ENCODE assay signal across 8 mouse cellular contexts in the genomic region with DNA sequence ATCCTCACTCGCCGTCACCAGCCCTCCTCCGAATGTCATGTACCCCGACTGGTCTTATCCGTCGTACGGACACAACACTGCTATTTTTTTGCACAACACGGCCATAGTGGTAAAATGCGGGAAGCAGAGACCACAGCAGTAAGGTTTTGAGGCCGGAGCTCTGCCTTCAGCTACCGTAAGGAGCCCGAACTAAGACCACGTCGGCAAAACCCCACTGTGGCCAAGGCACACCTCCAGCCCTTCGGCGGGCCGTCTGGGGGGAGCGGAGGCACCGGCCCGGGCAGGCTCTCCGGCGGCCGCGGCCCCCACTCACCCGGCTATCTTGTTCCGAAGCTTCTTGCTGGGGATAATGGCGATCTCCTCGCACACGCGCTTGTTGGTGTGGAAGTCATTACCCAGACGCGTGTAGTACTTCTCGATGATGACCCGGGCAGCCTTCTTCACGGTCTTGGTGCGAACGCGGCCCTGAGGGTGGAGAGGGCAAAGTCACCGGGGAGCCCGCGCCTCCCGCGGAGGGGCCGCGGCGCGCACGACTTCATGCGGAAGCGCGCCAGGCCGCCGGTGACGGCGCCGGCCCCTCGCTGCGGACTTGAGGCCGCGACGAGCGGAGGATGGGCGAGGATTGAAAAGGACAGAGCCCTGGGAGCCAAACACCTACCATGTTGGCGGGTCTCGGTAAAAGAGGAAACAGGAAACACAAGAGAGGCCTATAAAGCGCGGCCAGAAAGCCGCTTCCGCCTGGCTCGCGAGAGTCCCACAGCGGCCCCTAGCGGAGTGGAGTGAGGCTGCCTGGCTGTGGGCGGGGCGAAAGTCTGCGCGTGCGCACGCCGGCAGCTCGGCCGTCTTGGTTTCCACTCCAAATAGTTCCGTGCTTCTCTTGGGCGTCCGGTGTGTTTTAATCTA. TPM values are rescaled to one million over a fixed set of nuclear protein-coding genes. Genes with fewer than 3 reads are reported as not detected.
DNase-seq lines count a peak whose midpoint lies in the region; ATAC-seq and TF ChIP-seq lines count a peak whose summit lies in the region.

A gene (minus strand): TSS at position 711 of the 903 bp plus-strand sequence.

- peaks cover 0 to 3% of the 10 kb centered on the region in 2 experiments; a peak in 1 of 4 replicates for H3K4me1 ChIP-seq in ES-E14 (ENCODE audit: control insufficient read depth in 2 of 2, insufficient read depth in 2 of 2, low read length in 2 of 2, poor library complexity in 1 of 2)
- H3K4me1 ChIP-seq in forebrain, embryonic 16.5 days (replicated peaks; ENCODE audit: control insufficient read depth, insufficient read depth, low read length) = peaks cover 21% of the 10 kb centered on the region
- H3K4me1 ChIP-seq in lung, embryonic 14.5 days (ENCODE audit: insufficient read depth) = peaks cover 12% of the 10 kb centered on the region; the same call in 1 of the 2 replicates
- H3K4me1 ChIP-seq in olfactory bulb, adult 2 months (ENCODE audit: control insufficient read depth, insufficient read depth, low read length) = peaks cover 16% of the 10 kb centered on the region
- H3K4me1 ChIP-seq in thymus, adult 2 months (replicated peaks; ENCODE audit: control insufficient read depth, insufficient read depth, low read length) = peaks cover 19% of the 10 kb centered on the region

- TF ChIP-seq POLR2A in olfactory bulb, adult 2 months (IDR thresholded peaks at IDR 0.05; ENCODE audit: insufficient read depth, low read depth, low read length) = peak; percentile 79
- TF ChIP-seq POLR2A in thymus, adult 2 months (IDR thresholded peaks at IDR 0.05; ENCODE audit: control insufficient read depth, extremely low read depth, insufficient read depth, low read length, poor library complexity) = peak; percentile 67; the same call in 1 of the 2 replicates

- H3K9me3 ChIP-seq in ES-E14 (ENCODE audit: control insufficient read depth, insufficient read depth, low read depth, low read length) = no peaks in the 10 kb centered on the region
- H3K9me3 ChIP-seq in forebrain, embryonic 16.5 days (ENCODE audit: control insufficient read depth, low read length) = no peaks in the 10 kb centered on the region
- H3K9me3 ChIP-seq in lung, embryonic 14.5 days (ENCODE audit: low read depth, low read length) = no peaks in the 10 kb centered on the region

- under 1% methylated on average over 84 of the region's 85 CpGs for WGBS in forebrain, embryonic 16.5 days
- under 1% methylated on average over 85 of the region's 85 CpGs for WGBS in lung, embryonic 14.5 days
- under 1% methylated on average over 85 of the region's 85 CpGs for WGBS in olfactory bulb, adult 2 months
- WGBS in thymus, adult 2 months = under 1% methylated on average over 85 of the region's 85 CpGs

- H3K27me3 ChIP-seq in forebrain, embryonic 16.5 days (replicated peaks; ENCODE audit: control insufficient read depth, insufficient read depth, low read length) = no peaks in the 10 kb centered on the region
- no peaks in the 10 kb centered on the region for H3K27me3 ChIP-seq in lung, embryonic 14.5 days (ENCODE audit: insufficient read depth, low read length)
- no peaks in the 10 kb centered on the region for H3K27me3 ChIP-seq in thymus, adult 2 months (ENCODE audit: control insufficient read depth, insufficient read depth, low read length)

- peak; percentile 94 for ATAC-seq in forebrain, embryonic 16.5 days
- ATAC-seq in lung, embryonic 14.5 days (ENCODE audit: insufficient read depth) = peak; percentile 89

- DNase-seq in ES-E14 (ENCODE audit: low read depth, low spot score) = peak; percentile 83
- peak; percentile 94 for DNase-seq in cerebellum, adult 11-12 months
- peak; percentile 100 for DNase-seq in heart, postnatal 36 days
- DNase-seq in layer of hippocampus, adult 2 months (ENCODE audit: low spot score in 2 of 2) = peak; percentile 94 to 99
- peak; percentile 97 for DNase-seq in lung, embryonic 14.5 days
- peak; percentile 97 for DNase-seq in thymus, adult 2 months

- H3K36me3 ChIP-seq in ES-E14 (ENCODE audit: control insufficient read depth, insufficient read depth, low read length, poor library complexity, severe bottlenecking) = peaks cover 37% of the 10 kb centered on the region
- peaks cover 21% of the 10 kb centered on the region for H3K36me3 ChIP-seq in forebrain, embryonic 16.5 days (ENCODE audit: control insufficient read depth, insufficient read depth)
- H3K36me3 ChIP-seq in lung, embryonic 14.5 days (ENCODE audit: insufficient read depth) = peaks cover 42% of the 10 kb centered on the region
- H3K36me3 ChIP-seq in thymus, adult 2 months (ENCODE audit: control insufficient read depth, insufficient read depth, low read length) = peaks cover 18% of the 10 kb centered on the region

- H3K9ac ChIP-seq in ES-E14 (ENCODE audit: insufficient read depth, low read depth, low read length, poor library complexity, severe bottlenecking) = peak within 1 kb of the TSS; percentile 100
- peak within 1 kb of the TSS; percentile 94 for H3K9ac ChIP-seq in forebrain, embryonic 16.5 days (replicated peaks; ENCODE audit: low read depth, low read length)
- H3K9ac ChIP-seq in lung, embryonic 14.5 days = peak within 1 kb of the TSS; percentile 99

- peak within 1 kb of the TSS; percentile 90 to 97 for H3K4me3 ChIP-seq in ES-E14 (ENCODE audit: insufficient read depth in 1 of 2, low read depth in 1 of 2, low read length in 2 of 2, poor library complexity in 1 of 2, severe bottlenecking in 1 of 2)
- H3K4me3 ChIP-seq in forebrain, embryonic 16.5 days (replicated peaks; ENCODE audit: low read length) = peak within 1 kb of the TSS; percentile 97
- H3K4me3 ChIP-seq in layer of hippocampus, adult 2 months = peak within 1 kb of the TSS; percentile 77
- H3K4me3 ChIP-seq in lung, embryonic 14.5 days (ENCODE audit: low read depth, low read length) = peak within 1 kb of the TSS; percentile 96
- peak within 1 kb of the TSS; percentile 78 for H3K4me3 ChIP-seq in olfactory bulb, adult 2 months (ENCODE audit: insufficient read depth, low read depth, low read length)
- H3K4me3 ChIP-seq in thymus, adult 2 months (ENCODE audit: control insufficient read depth, insufficient read depth, low read length) = peak within 1 kb of the TSS; percentile 96

- intact Hi-C loops in heart, postnatal 36 days (cut with DNase I) = loop anchor here (2.0 to 5.0 kb wide), 4 partner anchors 136 to 482 kb away; a partner anchor contains a TSS

- H3K27ac ChIP-seq in ES-E14 (ENCODE audit: insufficient read depth, low read depth, low read length, poor library complexity, severe bottlenecking) = peak within 1 kb of the TSS; percentile 85
- H3K27ac ChIP-seq in forebrain, embryonic 16.5 days (ENCODE audit: low read length) = peak within 1 kb of the TSS; percentile 78
- peak within 1 kb of the TSS; percentile 89 for H3K27ac ChIP-seq in layer of hippocampus, adult 2 months
- peak within 1 kb of the TSS; percentile 93 for H3K27ac ChIP-seq in lung, embryonic 14.5 days (ENCODE audit: low read depth)
- peak within 1 kb of the TSS; percentile 63 for H3K27ac ChIP-seq in olfactory bulb, adult 2 months (ENCODE audit: insufficient read depth, low read depth, low read length)
- H3K27ac ChIP-seq in thymus, adult 2 months (ENCODE audit: control insufficient read depth, insufficient read depth, low read length) = peak within 1 kb of the TSS; percentile 47; the same call in 1 of the 2 replicates

- TF ChIP-seq CTCF in layer of hippocampus, adult 2 months (conservative IDR thresholded peaks at IDR 0.05) = peak; percentile 100
- TF ChIP-seq CTCF in lung, embryonic 14.5 days (IDR thresholded peaks at IDR 0.05; ENCODE audit: low read depth) = peak; percentile 93
- peak; percentile 88 for TF ChIP-seq CTCF in olfactory bulb, adult 2 months (IDR thresholded peaks at IDR 0.05; ENCODE audit: insufficient read depth, low read depth, low read length)
- TF ChIP-seq CTCF in thymus, adult 2 months (IDR thresholded peaks at IDR 0.05; ENCODE audit: borderline replicate concordance, control insufficient read depth, extremely low read depth, insufficient read depth, low read length, poor library complexity) = peak; percentile 93

- H3K4me2 ChIP-seq in forebrain, embryonic 16.5 days (ENCODE audit: low read length) = peak within 1 kb of the TSS; percentile 70
- peak within 1 kb of the TSS; percentile 99 for H3K4me2 ChIP-seq in lung, embryonic 14.5 days

- in situ Hi-C loops in ES-E14 (cut with MboI; ENCODE audit: low sequenced_read_pairs in 2 of 2, unreplicated experiment in 2 of 2) = loop anchor here in 1 of 2 experiments (25.0 kb wide), 1 partner anchor 182 kb away; no protein-coding TSS in a partner anchor

TF ChIP-seq in ES-E14, 5 proteins besides CTCF, POLR2A, EP300 and RAD21:
- peak; percentile 73; the same call in 1 of the 2 replicates for TF ChIP-seq HCFC1 (IDR thresholded peaks at IDR 0.05; ENCODE audit: borderline replicate concordance, insufficient read depth, low read length)
- TF ChIP-seq ZC3H11A (IDR thresholded peaks at IDR 0.05; ENCODE audit: borderline replicate concordance, low read depth, low read length) = no peak
- no peak for TF ChIP-seq MAFK (IDR thresholded peaks at IDR 0.05; ENCODE audit: insufficient read depth, low read depth, low read length)
- no peak for TF ChIP-seq ZNF384 (IDR thresholded peaks at IDR 0.05; ENCODE audit: low read depth, low read length)
- TF ChIP-seq CHD2 (IDR thresholded peaks at IDR 0.05; ENCODE audit: low read depth, low read length) = peak; percentile 89

RNA-seq across cellular contexts. Expression of the gene that starts here (rescaled TPM):
- total RNA-seq in ES-E14 (2012; rRNA removed) = 3,128 and 3,434 TPM in 2 replicates
- polyA plus RNA-seq in forebrain, embryonic 16.5 days (2015; fragmentation: Nextera tagmentation; extraction: Ambion mirVana) = 718 and 738 TPM in 2 replicates
- total RNA-seq in heart, postnatal 36 days (2021) = 100 to 1,000 TPM; 870 to 936 TPM
- 100 to 1,000 TPM; 606 to 625 TPM for total RNA-seq in layer of hippocampus, adult 2 months (2021)
- 1,388 and 1,408 TPM in 2 replicates for polyA plus RNA-seq in lung, embryonic 14.5 days (2014; fragmentation: Nextera tagmentation; extraction: Ambion mirVana)
- polyA plus RNA-seq in olfactory bulb, adult 2 months (2012; ENCODE audit: insufficient read depth, insufficient read length, low replicate concordance, missing spikeins) = 2,532 TPM in 1 of 2 replicates, not detected in the other
- polyA plus RNA-seq in thymus, adult 2 months (2012; rRNA removed) = 1,451 and 1,758 TPM in 2 replicates

Comparison
In these comparisons a context has a peak if more than half of its experiments do, and no peak if none do; other contexts are left out.
1. Peak in every context shown above with its lines: DNase-seq, ATAC-seq, H3K4me3 ChIP-seq and H3K27ac ChIP-seq.